Mouse (Mus musculus): ENCODE results near the gene Itpr1. TPM values are rescaled to one million over a fixed set of nuclear protein-coding genes. Genes with fewer than 3 reads are reported as not detected.
A peak's percentile ranks its signal among the peaks of the same experiment; 100 is the strongest.

Itpr1 gene
- total RNA-seq, 1 experiment from 2014 or later: 100 TPM

GRCm38 (mm10) chr6:108350801-108351200 lies 137.9 kb downstream of the Itpr1 start:
- ATAC-seq (replicated peaks; ENCODE audit: low read depth, poor library complexity, severe bottlenecking): no peak

GRCm38 (mm10) chr6:108351998-108352397 lies 139.1 kb downstream of the Itpr1 start:
- ATAC-seq (replicated peaks; ENCODE audit: low read depth, poor library complexity, severe bottlenecking): no peak

- peak; percentile 54; the same call in 1 of the 2 replicates for ATAC-seq (replicated peaks; ENCODE audit: low read depth, poor library complexity, severe bottlenecking)
Observed at GRCm38 (mm10) chr6:108367412-108367811, 154.5 kb downstream of the Itpr1 start.

GRCm38 (mm10) chr6:108369031-108369430 lies 156.1 kb downstream of the Itpr1 start:
- ATAC-seq (replicated peaks; ENCODE audit: low read depth, poor library complexity, severe bottlenecking): no peak

GRCm38 (mm10) chr6:108371347-108371893 lies 158.5 kb downstream of the Itpr1 start:
- ATAC-seq (replicated peaks; ENCODE audit: low read depth, poor library complexity, severe bottlenecking): no peak

GRCm38 (mm10) chr6:108374019-108374418 lies 161.1 kb downstream of the Itpr1 start:
- ATAC-seq (replicated peaks; ENCODE audit: low read depth, poor library complexity, severe bottlenecking): no peak

GRCm38 (mm10) chr6:108379041-108379440 lies 166.1 kb downstream of the Itpr1 start:
- ATAC-seq (replicated peaks; ENCODE audit: low read depth, poor library complexity, severe bottlenecking): 0 out of 2 replicates have a peak, but pooled peaks have one; percentile 36

GRCm38 (mm10) chr6:108380209-108380608 lies 167.3 kb downstream of the Itpr1 start:
- ATAC-seq (replicated peaks; ENCODE audit: low read depth, poor library complexity, severe bottlenecking): no peak

- ATAC-seq (replicated peaks; ENCODE audit: low read depth, poor library complexity, severe bottlenecking): no peak
Observed at GRCm38 (mm10) chr6:108390624-108391324, 177.9 kb downstream of the Itpr1 start.

- ATAC-seq (replicated peaks; ENCODE audit: low read depth, poor library complexity, severe bottlenecking): no peak
Observed at GRCm38 (mm10) chr6:108393131-108393530, 180.2 kb downstream of the Itpr1 start.

- ATAC-seq (replicated peaks; ENCODE audit: low read depth, poor library complexity, severe bottlenecking): no peak
Observed at GRCm38 (mm10) chr6:108397956-108398355, 185.1 kb downstream of the Itpr1 start.

- ATAC-seq (replicated peaks; ENCODE audit: low read depth, poor library complexity, severe bottlenecking): no peak
Observed at GRCm38 (mm10) chr6:108401412-108401955, 188.6 kb downstream of the Itpr1 start.

GRCm38 (mm10) chr6:108404736-108405135 lies 191.8 kb downstream of the Itpr1 start:
- ATAC-seq (replicated peaks; ENCODE audit: low read depth, poor library complexity, severe bottlenecking): no peak

- peak; percentile 92 for ATAC-seq (replicated peaks; ENCODE audit: low read depth, poor library complexity, severe bottlenecking)
Observed at GRCm38 (mm10) chr6:108408053-108408452, 195.2 kb downstream of the Itpr1 start.

- no peak for ATAC-seq (replicated peaks; ENCODE audit: low read depth, poor library complexity, severe bottlenecking)
Observed at GRCm38 (mm10) chr6:108408726-108409125, 195.8 kb downstream of the Itpr1 start.

GRCm38 (mm10) chr6:108410771-108411170 lies 197.9 kb downstream of the Itpr1 start:
- no peak for ATAC-seq (replicated peaks; ENCODE audit: low read depth, poor library complexity, severe bottlenecking)

- ATAC-seq (replicated peaks; ENCODE audit: low read depth, poor library complexity, severe bottlenecking): no peak
Observed at GRCm38 (mm10) chr6:108411201-108411600, 198.3 kb downstream of the Itpr1 start.

- no peak for ATAC-seq (replicated peaks; ENCODE audit: low read depth, poor library complexity, severe bottlenecking)
Observed at GRCm38 (mm10) chr6:108413006-108413405, 200.1 kb downstream of the Itpr1 start.

- no peak for ATAC-seq (replicated peaks; ENCODE audit: low read depth, poor library complexity, severe bottlenecking)
Observed at GRCm38 (mm10) chr6:108413593-108413992, 200.7 kb downstream of the Itpr1 start.

GRCm38 (mm10) chr6:108415847-108416246 lies 203.0 kb downstream of the Itpr1 start:
- no peak for ATAC-seq (replicated peaks; ENCODE audit: low read depth, poor library complexity, severe bottlenecking)

GRCm38 (mm10) chr6:108417508-108417907 lies 204.6 kb downstream of the Itpr1 start:
- ATAC-seq (replicated peaks; ENCODE audit: low read depth, poor library complexity, severe bottlenecking): peak; percentile 92

All from common myeloid progenitor, adult 5-6 weeks (primary cell).